Mouse (Mus musculus): ENCODE results near the gene Galntl6. TPM values are rescaled to one million over a fixed set of nuclear protein-coding genes. Genes with fewer than 3 reads are reported as not detected.
"Not testable (repeated sequence)": the region's sequence is repeated elsewhere in the genome, so short reads cannot be mapped to it uniquely, and the experiment has no call there.

The Galntl6 gene
- polyA plus RNA-seq, 1 experiment from 2014 or later = not detected

- H3K9ac ChIP-seq (replicated peaks) = no peak overlapping the region
- H3K36me3 ChIP-seq (replicated peaks; ENCODE audit: insufficient read depth, low read length) = no peaks in the 10 kb centered on the region
- H3K27me3 ChIP-seq (ENCODE audit: insufficient read depth, low read length) = no peaks in the 10 kb centered on the region
- TF ChIP-seq CTCF (IDR thresholded peaks at IDR 0.05; ENCODE audit: low read depth) = no peak
- no peak for TF ChIP-seq EP300 (IDR thresholded peaks at IDR 0.05; ENCODE audit: low read depth)
- DNase-seq (no peak), ATAC-seq (no peak)
- H3K4me1 ChIP-seq (ENCODE audit: insufficient read depth) = no peaks in the 10 kb centered on the region
- no peak overlapping the region for H3K4me3 ChIP-seq (ENCODE audit: low read depth, low read length)
- no peak overlapping the region for H3K27ac ChIP-seq (ENCODE audit: low read depth)
- no peak overlapping the region for H3K4me2 ChIP-seq (ENCODE audit: low read depth, low read length)
- WGBS (ENCODE audit: insufficient replicate concordance) = 46% methylated on average over 1 of the region's 1 CpGs
- H3K9me3 ChIP-seq (ENCODE audit: low read length) = no peaks in the 10 kb centered on the region
Observed at GRCm38 (mm10) chr8:58509051-58509450, 403.4 kb downstream of the Galntl6 start.

DNA sequence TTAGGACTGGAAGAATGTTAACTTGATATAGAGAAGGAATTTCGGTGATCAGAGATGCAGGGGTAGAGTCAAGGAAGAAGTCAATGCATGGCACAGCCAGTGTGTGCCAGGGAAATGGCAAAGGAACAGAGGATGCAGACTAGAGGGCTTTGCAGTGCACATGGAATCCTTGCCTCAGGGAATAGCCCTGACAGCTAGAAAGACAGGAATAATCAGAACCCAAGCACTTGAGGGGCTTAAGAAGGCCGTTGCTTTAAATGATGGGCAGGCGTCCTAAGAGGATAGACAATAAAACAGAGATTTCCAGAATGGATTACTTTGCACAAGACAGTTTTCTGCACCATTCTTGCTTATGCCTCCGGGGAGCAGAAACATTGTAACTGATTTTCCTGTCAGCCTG, 425.3 kb downstream of the Galntl6 start:
- no peak overlapping the region for H3K9ac ChIP-seq (replicated peaks)
- no peaks in the 10 kb centered on the region for H3K27me3 ChIP-seq (ENCODE audit: insufficient read depth, low read length)
- no peak overlapping the region for H3K4me2 ChIP-seq (ENCODE audit: low read depth, low read length)
- TF ChIP-seq EP300 (IDR thresholded peaks at IDR 0.05; ENCODE audit: low read depth) (no peak), CTCF (IDR thresholded peaks at IDR 0.05; ENCODE audit: low read depth) (no peak)
- WGBS (ENCODE audit: insufficient replicate concordance) = 65% methylated on average over 4 of the region's 4 CpGs
- H3K36me3 ChIP-seq (replicated peaks; ENCODE audit: insufficient read depth, low read length) = no peaks in the 10 kb centered on the region
- H3K4me1 ChIP-seq (ENCODE audit: insufficient read depth) = no peaks in the 10 kb centered on the region
- H3K4me3 ChIP-seq (ENCODE audit: low read depth, low read length) = no peak overlapping the region
- H3K27ac ChIP-seq (ENCODE audit: low read depth) = no peak overlapping the region
- no peak for ATAC-seq
- DNase-seq = no peak
- H3K9me3 ChIP-seq (ENCODE audit: low read length) = no peaks in the 10 kb centered on the region

GRCm38 (mm10) chr8:58463342-58463741, 449.1 kb downstream of the Galntl6 start:
- not testable (repeated sequence) for H3K9ac ChIP-seq (replicated peaks); ATAC-seq; H3K36me3 ChIP-seq (replicated peaks; ENCODE audit: insufficient read depth, low read length); DNase-seq; H3K27ac ChIP-seq (ENCODE audit: low read depth); H3K4me2 ChIP-seq (ENCODE audit: low read depth, low read length); H3K27me3 ChIP-seq (ENCODE audit: insufficient read depth, low read length); H3K4me3 ChIP-seq (ENCODE audit: low read depth, low read length); H3K9me3 ChIP-seq (ENCODE audit: low read length); H3K4me1 ChIP-seq (ENCODE audit: insufficient read depth)
- WGBS (ENCODE audit: insufficient replicate concordance) = 76% methylated on average over 2 of the region's 2 CpGs

GRCm38 (mm10) chr8:58442696-58443095, 469.7 kb downstream of the Galntl6 start:
- H3K36me3 ChIP-seq (replicated peaks; ENCODE audit: insufficient read depth, low read length) = no peaks in the 10 kb centered on the region
- no peak for ATAC-seq
- H3K4me3 ChIP-seq (ENCODE audit: low read depth, low read length) = no peak overlapping the region
- TF ChIP-seq EP300 (IDR thresholded peaks at IDR 0.05; ENCODE audit: low read depth) (no peak), CTCF (IDR thresholded peaks at IDR 0.05; ENCODE audit: low read depth) (no peak)
- no peaks in the 10 kb centered on the region for H3K9me3 ChIP-seq (ENCODE audit: low read length)
- H3K4me2 ChIP-seq (ENCODE audit: low read depth, low read length) = no peak overlapping the region
- no peak overlapping the region for H3K27ac ChIP-seq (ENCODE audit: low read depth)
- no peak for DNase-seq
- 67% methylated on average over 2 of the region's 2 CpGs for WGBS (ENCODE audit: insufficient replicate concordance)
- H3K9ac ChIP-seq (replicated peaks) = no peak overlapping the region
- H3K27me3 ChIP-seq (ENCODE audit: insufficient read depth, low read length) = no peaks in the 10 kb centered on the region
- H3K4me1 ChIP-seq (ENCODE audit: insufficient read depth) = no peaks in the 10 kb centered on the region

DNA sequence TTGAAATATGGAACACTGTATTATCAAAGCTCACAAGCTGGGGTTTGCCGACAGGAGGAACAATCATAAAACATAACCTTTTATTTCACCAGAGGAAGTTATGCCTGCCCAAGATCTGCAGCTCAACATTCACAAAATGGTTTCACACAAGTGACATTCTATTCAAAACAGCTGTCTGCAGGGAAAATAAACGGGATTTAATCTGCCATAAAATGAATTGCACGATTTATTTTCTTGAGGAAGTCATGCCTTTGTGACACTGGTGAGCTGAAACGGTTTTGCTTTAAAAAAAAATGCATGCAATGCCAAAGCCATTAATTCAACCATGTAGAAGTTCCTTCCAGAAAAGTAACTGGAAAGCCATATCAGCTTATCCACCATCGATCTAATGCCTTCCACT, 494.0 kb downstream of the Galntl6 start:
- ATAC-seq = no peak
- H3K4me2 ChIP-seq (ENCODE audit: low read depth, low read length) = no peak overlapping the region
- no peaks in the 10 kb centered on the region for H3K36me3 ChIP-seq (replicated peaks; ENCODE audit: insufficient read depth, low read length)
- no peak overlapping the region for H3K4me3 ChIP-seq (ENCODE audit: low read depth, low read length)
- 58% methylated on average over 5 of the region's 5 CpGs for WGBS (ENCODE audit: insufficient replicate concordance)
- H3K27ac ChIP-seq (ENCODE audit: low read depth) = no peak overlapping the region
- H3K27me3 ChIP-seq (ENCODE audit: insufficient read depth, low read length) = no peaks in the 10 kb centered on the region
- DNase-seq = no peak
- no peaks in the 10 kb centered on the region for H3K4me1 ChIP-seq (ENCODE audit: insufficient read depth)
- no peaks in the 10 kb centered on the region for H3K9me3 ChIP-seq (ENCODE audit: low read length)
- TF ChIP-seq EP300 (IDR thresholded peaks at IDR 0.05; ENCODE audit: low read depth) (no peak), CTCF (IDR thresholded peaks at IDR 0.05; ENCODE audit: low read depth) (no peak)
- H3K9ac ChIP-seq (replicated peaks) = no peak overlapping the region

DNA sequence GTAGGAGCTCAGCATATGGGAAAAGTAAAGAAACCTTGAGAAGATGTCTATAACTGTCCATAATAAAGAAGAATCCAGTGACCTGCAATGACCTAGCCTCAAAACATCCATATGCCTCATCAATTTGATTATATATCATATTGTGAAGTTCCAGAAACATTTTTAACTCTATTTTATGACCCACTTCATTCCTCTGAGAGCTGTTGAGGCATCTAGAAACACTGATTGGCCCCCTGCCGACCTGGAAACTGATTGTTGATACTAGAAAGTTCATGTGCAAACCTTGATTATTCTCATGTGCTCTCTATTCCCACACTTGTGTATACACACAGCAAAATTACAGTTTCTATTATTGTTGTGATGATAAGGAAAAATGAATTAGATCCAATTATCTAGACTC, 494.9 kb downstream of the Galntl6 start:
- H3K9me3 ChIP-seq (ENCODE audit: low read length) = no peaks in the 10 kb centered on the region
- no peak overlapping the region for H3K9ac ChIP-seq (replicated peaks)
- no peak for ATAC-seq
- WGBS (ENCODE audit: insufficient replicate concordance) = 67% methylated on average over 1 of the region's 1 CpGs
- H3K27me3 ChIP-seq (ENCODE audit: insufficient read depth, low read length) = no peaks in the 10 kb centered on the region
- H3K4me3 ChIP-seq (ENCODE audit: low read depth, low read length) = no peak overlapping the region
- H3K4me2 ChIP-seq (ENCODE audit: low read depth, low read length) = no peak overlapping the region
- no peak overlapping the region for H3K27ac ChIP-seq (ENCODE audit: low read depth)
- H3K36me3 ChIP-seq (replicated peaks; ENCODE audit: insufficient read depth, low read length) = no peaks in the 10 kb centered on the region
- no peak for DNase-seq
- no peaks in the 10 kb centered on the region for H3K4me1 ChIP-seq (ENCODE audit: insufficient read depth)
- no peak for TF ChIP-seq CTCF (IDR thresholded peaks at IDR 0.05; ENCODE audit: low read depth)
- TF ChIP-seq EP300 (IDR thresholded peaks at IDR 0.05; ENCODE audit: low read depth) = no peak

DNA sequence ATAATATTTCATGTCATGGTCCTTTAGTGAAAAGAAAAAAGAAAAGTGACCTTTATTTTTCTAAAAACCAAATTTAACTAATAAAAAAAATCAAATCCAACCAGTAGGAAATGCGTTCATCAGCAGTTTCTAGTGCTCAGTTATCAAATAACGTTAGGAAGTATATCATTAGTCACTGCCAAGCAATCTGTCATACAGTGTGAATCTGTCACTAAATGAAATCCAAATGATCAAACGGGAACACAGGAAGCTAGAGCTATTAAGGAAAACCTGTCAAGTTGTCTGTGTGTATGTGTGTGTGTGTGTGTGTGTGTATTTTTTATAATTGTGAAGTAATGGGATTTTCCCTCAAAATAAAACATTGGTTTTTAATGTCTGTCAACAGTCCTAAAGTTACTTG, 515.9 kb downstream of the Galntl6 start:
- Histone ChIP-seq H3K27me3 (ENCODE audit: insufficient read depth, low read length) (no peaks in the 10 kb centered on the region), H3K4me3 (ENCODE audit: low read depth, low read length) (no peak overlapping the region), H3K9ac (replicated peaks) (no peak overlapping the region), H3K27ac (ENCODE audit: low read depth) (no peak overlapping the region), H3K4me1 (ENCODE audit: insufficient read depth) (no peaks in the 10 kb centered on the region), H3K36me3 (replicated peaks; ENCODE audit: insufficient read depth, low read length) (no peaks in the 10 kb centered on the region), H3K9me3 (ENCODE audit: low read length) (no peaks in the 10 kb centered on the region), H3K4me2 (ENCODE audit: low read depth, low read length) (no peak overlapping the region)
- ATAC-seq (no peak), DNase-seq (no peak)
- TF ChIP-seq EP300 (IDR thresholded peaks at IDR 0.05; ENCODE audit: low read depth) = no peak
- no peak for TF ChIP-seq CTCF (IDR thresholded peaks at IDR 0.05; ENCODE audit: low read depth)
- 49% methylated on average over 3 of the region's 3 CpGs for WGBS (ENCODE audit: insufficient replicate concordance)
